Mouse (Mus musculus): ENCODE results near the gene Asna1.

Asna1 gene

DNA sequence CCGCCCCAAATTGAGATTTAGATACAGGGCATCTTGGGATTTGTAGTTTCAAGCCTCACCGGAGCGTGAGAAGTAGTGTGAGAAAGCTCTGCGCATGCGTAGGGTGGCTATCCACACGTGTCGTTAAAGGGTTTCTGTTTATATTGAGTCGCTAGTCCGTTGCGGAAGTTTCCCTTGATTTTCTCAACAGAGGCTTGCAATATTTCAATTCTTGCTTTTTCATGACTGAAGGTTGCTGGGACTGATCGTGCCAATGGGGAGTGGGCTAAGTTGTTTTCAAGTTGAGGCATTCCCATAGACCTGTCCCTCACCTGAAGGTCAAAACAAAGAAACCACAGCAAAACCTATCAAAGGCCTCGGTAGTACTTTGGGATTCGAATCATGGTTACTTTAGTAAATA is 9.7 kb upstream of the Asna1 start:
- DNase-seq: peak; percentile 77

- DNase-seq: peak; percentile 40
These were observed 8.8 kb upstream of the Asna1 start for GRCm38 (mm10) chr8:85033867-85034266.

GRCm38 (mm10) chr8:85032622-85033311 is 7.7 kb upstream of the Asna1 start:
- DNase-seq: peak; percentile 53

DNA sequence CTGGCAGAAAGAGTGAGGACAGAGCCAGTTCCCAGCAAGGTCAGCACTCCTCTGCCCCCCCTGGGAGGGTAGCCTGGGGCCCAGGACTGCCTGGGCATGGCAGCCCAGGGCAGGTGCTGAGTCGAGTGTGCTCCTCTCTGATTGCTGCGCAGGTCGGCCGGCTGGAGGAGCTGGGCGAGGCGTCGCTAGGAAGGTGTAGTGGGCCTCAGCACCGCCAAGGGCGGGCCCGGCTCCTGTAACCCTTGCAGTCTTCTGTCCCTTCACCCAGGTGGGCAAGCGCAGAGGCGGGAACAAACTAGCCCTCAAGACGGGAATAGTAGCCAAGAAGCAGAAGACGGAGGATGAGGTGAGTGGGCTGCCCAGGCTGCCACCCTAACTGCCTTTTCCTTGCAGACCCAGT is 4.2 kb upstream of the Asna1 start:
- DNase-seq: no peak

DNA sequence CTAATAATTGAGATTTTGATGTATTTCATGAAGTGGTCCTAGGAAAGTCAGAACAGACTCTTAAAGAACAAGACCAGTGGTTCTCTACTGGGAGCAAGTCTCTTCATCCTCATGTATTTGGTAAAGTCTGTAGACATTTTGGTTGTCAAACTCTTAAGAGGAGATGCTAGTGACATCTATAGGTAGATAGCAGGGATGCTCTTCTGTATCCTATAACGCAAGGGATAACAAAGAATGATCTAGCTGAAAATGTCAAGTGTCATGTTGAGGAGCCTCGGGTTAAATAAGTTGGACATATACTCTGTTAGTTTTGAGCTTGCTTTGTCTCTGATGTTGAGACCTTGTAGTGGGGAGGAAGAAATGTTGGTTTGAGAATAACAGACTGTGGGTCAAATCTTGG is 2.8 kb upstream of the Asna1 start:
- no peak for DNase-seq

GRCm38 (mm10) chr8:85027516-85027855 is 2.4 kb upstream of the Asna1 start:
- DNase-seq: no peak

DNA sequence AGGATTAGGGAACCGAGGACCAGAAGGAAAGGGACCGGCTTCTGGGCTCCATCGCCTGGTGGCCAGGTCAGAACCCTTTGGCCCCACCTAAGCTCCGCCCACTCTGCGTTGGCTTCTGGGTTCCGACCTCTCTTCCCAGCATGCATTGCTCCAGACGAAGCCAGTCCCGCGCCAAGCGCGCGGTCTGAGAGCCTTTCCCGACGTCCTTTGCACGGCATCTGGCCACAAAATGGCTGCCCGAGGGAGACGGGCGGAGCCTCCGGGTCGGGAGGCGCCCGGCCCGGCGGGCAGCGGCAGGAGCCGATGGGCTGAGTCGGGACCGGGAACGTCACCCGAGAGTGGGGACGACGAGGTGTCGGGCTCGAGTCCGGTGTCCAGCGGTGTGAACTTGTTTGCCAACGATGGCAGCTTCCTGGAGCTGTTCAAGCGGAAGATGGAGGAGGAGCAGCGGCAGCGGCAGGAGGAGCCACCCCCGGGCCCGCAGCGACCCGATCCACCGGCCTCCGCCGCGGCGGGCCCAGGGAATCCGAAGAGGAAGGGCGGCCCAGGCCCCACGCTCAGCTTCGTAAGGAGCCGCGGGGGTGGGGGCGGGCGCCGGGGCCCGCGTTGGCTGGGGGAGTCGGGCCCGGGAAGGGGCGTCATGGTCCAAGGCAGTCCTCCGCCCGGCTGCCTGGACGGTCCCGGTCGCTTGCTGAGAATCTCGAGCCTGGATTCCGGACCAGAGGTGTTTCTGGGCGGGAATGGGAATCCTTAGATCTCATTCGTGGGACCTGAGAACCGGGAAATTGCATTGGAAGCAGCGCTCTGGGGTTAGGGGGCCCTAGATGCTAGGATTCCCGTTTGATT is 1.8 kb upstream of the Asna1 start, which contains the start of gene Trir:
TSS of gene Trir (plus strand) at position 154 of the 846 bp plus-strand sequence.
- peak; percentile 96 for DNase-seq

DNA sequence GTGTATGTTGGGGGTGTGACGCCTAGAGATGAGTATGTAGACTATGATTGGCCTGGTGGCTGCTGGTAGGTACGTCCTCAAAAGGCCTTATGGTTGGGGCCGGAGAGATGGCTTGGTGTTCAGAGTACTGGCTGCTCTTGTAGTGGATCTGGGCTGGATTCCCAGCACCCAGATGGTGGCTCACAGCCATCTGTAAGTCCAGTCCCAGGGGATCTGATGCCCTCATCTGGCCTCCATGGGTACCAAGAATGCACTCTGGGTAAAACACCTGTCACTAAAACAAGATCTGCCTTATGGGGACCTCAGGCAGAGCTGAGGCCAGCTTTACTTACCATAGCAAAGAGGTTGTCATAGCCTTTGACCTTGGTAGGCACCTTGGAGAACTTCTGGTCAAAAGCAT is 1.2 kb downstream of the Asna1 start:
- DNase-seq: no peak

- no peak for DNase-seq
These were observed 3.5 kb downstream of the Asna1 start for GRCm38 (mm10) chr8:85021514-85022055.

DNA sequence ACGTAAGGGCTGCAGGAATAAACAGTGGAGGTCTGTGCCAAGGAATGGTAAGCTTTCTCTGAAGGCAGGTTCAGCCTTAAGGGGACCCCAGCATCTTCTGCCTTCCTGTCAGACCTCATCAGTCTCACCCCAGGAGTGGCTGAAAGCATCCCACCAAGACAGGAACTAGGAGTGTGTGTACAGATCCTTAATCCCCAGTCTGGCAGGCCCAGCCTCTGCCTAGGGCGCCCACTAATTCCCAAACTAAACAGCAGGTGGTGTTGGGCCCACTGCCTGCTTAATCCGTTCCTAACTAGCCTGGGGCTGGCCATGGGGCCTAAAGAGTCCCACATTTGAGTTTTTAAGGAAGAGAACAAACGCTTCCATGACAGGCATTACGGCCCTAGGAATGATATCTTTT is 7.9 kb downstream of the Asna1 start:
- no peak for DNase-seq

DNA sequence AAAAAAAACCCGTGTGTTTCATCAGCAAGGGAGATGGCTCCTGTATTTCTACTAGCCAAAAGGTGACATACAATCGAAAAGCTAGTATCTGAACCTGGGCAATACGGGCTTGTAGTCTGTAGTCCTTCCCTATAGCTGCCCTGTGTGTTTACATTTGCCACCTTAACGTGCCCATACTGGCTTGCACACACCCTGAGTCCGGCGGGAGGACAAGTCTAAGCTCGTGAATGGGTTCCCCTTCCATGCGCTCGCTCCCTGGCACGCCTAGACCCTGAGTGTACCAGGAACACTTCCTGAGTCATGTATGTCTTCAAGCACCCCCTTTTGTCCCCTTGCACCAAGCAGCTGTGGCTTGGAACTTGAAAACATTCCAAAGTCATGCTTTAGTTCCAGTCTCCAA is 8.4 kb downstream of the Asna1 start:
- DNase-seq: no peak

- no peak for DNase-seq
These were observed 10.7 kb downstream of the Asna1 start, which contains the start of gene Best2 for GRCm38 (mm10) chr8:85014431-85014830. Gene Best2, minus strand, starts transcription at chr8:85014531.

DNA sequence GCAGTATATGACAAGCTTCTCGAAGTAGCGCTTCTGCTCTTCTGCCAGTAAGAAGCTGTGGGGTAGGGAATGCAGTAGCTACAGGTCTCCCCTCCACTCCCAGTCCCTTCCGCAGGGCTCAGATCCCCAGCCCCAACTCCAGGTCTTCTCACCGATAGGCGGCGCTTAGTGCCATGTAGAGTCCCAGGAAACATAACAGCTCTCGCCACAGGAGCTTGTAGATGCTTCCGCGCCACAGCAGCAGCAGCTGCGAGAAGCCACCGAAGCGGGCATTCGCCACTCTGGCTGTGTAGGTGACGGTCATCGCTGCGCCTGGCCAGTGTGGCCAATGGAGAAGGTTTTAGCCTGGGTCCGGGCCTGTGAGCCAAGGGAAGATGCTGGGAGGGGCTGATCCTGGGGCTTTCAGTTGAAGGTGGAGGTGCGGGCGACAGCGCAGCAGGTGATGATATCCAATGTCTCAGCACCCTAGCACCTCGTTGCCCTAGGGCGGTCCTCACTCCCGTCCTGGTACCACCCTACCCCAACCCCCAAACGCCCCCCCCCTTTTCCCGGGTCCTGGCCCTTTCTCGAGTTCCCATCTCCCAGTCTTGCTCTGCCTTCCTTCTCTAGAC is 11.7 kb downstream of the Asna1 start:
- DNase-seq: peak; percentile 73

- no peak for DNase-seq
These were observed 13.8 kb downstream of the Asna1 start for GRCm38 (mm10) chr8:85011242-85011641.

DNA sequence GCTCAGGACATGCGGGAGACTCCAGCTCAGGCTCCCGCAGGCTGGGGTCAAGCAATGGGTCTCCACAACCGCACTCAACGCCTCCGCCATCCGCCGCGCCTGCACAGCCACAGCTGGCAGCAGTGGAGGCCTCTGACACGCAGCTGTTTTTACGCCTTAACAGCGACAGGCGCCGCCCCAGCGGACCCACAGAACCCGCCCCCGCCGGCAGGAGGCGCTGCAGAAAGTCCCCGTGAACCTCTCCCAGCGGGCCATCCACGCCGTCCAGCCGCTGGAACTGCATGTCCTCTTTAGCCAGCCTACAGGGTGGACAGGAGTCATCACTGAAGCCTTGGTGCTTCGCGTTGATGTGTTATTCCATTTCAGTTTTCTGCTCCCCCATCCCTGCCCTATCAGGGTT is 17.4 kb downstream of the Asna1 start:
- DNase-seq: no peak

DNA sequence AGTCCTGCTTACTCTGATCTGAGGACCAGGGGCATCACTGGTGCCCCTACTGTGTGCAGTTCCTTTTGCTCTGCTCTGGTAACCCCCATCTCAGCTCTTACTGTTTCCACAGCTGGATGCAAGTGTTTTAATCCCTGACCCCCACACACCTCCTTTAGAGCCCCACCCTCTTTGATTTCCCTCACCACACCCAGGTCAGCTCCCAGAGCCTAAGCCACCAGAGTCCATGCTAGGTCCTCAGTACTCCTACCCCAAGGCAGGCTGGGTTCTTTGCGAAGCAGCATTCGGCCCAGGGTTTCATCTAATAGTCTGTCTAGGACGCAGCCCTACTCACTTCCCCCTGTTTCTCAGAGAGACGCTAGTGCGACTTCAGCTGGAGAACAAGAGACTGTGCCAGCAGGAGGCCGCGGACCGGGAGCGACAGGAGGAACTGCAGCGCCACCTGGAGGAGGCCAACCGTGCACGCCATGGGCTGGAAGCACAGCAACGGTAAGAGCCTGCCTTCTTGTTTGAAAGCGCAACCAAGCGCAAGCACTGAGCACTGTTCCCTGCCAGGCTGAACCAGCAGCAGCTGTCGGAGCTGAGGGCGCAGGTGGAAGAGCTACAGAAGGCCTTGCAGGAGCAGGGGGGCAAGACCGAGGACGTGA is 27.3 kb downstream of the Asna1 start:
- DNase-seq: peak; percentile 77

GRCm38 (mm10) chr8:84996978-84997377 is 28.1 kb downstream of the Asna1 start:
- no peak for DNase-seq

- no peak for DNase-seq
These were observed 29.4 kb downstream of the Asna1 start for GRCm38 (mm10) chr8:84995680-84996079.

DNA sequence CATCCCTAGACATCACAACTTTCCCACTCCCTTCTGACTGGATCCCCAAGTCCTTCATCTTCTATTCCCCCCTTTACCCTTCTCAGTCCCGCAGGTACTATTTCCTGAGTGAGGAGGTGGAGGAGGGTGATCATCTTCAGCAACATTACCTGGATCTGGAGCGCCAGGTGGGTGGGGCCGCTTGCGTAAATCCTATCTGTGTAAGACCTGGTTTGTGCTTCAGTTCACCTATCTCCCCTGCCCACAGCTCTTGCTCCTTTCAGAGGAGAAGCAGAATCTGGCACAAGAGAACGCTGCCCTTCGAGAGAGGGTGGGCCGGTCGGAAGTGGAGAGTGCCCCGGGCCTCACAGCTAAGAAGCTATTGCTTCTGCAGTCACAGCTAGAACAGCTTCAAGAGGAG is 30.7 kb downstream of the Asna1 start:
- peak; percentile 2 for DNase-seq

DNA sequence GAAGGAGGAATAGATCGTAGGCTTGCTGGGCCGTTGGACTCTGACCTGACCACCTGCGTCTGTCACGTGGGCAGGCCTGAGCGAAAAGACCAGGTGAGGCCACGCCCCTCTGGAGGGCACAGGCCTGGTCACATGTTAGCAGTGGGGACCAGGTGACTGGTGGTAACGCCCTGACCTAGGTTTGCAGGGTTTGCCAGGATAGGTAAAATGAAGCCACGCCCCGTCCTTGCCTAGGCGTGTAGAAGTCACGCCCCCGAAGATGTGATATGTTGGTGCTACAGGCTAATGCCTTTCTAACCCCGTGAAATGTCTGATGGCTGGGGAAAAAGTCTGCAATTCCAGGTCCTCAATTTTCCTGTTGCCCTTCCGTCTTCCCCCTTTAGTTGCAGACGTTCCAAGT is 34.2 kb downstream of the Asna1 start:
- DNase-seq: peak; percentile 98

DNA sequence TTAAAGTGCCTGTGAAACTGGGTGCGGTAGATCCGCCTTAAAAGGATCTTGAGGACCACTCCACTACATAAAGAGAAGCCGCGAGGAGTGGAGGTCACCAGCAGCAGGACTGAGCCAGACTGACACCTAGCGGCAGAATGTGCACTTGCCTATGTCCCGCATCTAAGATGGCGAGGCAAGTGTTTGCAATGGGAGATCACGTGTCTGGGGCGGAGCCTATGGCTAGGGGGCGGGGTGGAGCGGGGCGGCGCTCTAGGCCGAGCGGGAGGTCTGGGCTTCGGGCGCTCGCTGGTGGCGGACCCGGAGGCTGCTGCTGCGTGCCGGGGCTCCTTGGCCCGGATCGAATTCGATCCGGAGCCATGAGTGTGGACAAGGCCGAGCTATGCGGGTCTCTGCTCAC is 34.7 kb downstream of the Asna1 start, which contains the start of gene Hook2:
TSS of gene Hook2 (plus strand) at position 255 of the 400 bp plus-strand sequence.
- DNase-seq: peak; percentile 98

DNA sequence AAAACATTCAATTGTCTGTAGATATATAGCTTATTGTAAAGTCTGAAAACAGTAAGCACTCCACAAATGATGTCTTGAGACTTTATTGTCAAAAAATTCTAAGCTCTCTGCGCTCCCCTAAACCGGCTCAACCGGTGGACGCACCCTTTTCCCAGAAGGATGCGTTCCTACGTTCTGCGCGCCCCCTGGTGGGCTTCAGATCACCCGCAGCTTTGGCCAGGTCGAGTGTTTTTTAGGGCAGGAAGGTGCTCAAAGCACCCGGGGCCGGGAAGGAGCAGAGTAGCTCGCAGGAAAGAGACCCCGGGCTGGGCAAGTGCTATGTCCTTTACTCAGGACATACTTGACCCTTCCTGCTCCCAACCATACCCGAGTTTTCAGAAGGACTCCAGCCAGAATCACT is 35.3 kb downstream of the Asna1 start:
- DNase-seq: peak; percentile 89

- DNase-seq: peak; percentile 95
These were observed 35.8 kb downstream of the Asna1 start for GRCm38 (mm10) chr8:84989311-84989731.

All from kidney, adult 11 months (tissue).